Mouse (Mus musculus): ENCODE data around the gene Rexo1. TPM values are rescaled to one million over a fixed set of nuclear protein-coding genes. Genes with fewer than 3 reads are reported as not detected.
"Not testable (repeated sequence)": the region's sequence is repeated elsewhere in the genome, so short reads cannot be mapped to it uniquely, and the experiment has no call there.

Gene Rexo1
- 20.6 and 22.1 TPM in 2 replicates for polyA plus RNA-seq (2015; fragmentation: Nextera tagmentation; extraction: Ambion mirVana)

GRCm38 (mm10) chr10:80561116-80561944, at the start of gene Rexo1:
Gene Rexo1 (minus strand): TSS chr10:80561560.
- Histone ChIP-seq H3K36me3 (ENCODE audit: control insufficient read depth, insufficient read depth, low read length) (no peaks in the 10 kb centered on the region), H3K9me3 (ENCODE audit: control insufficient read depth, low read length) (no peaks in the 10 kb centered on the region), H3K4me2 (ENCODE audit: low read depth, low read length) (peak within 1 kb of the TSS; percentile 97), H3K27me3 (ENCODE audit: control insufficient read depth, insufficient read depth, low read depth, low read length) (no peaks in the 10 kb centered on the region), H3K9ac (ENCODE audit: low read length) (peak within 1 kb of the TSS; percentile 98), H3K27ac (ENCODE audit: low read length) (peak within 1 kb of the TSS; percentile 95), H3K4me3 (ENCODE audit: low read length) (peak within 1 kb of the TSS; percentile 98), H3K4me1 (replicated peaks; ENCODE audit: control insufficient read depth, insufficient read depth, low read length) (peaks cover 30% of the 10 kb centered on the region)
- peak; percentile 91 for ATAC-seq (ENCODE audit: low read depth)
- WGBS, result under 1% methylated on average over 72 of the region's 72 CpGs

GRCm38 (mm10) chr10:80611024-80611423, 49.7 kb upstream of the Rexo1 start:
- Histone ChIP-seq H3K4me2 (ENCODE audit: low read depth, low read length) (no peak overlapping the region), H3K4me3 (ENCODE audit: low read length) (no peak overlapping the region), H3K9ac (ENCODE audit: low read length) (no peak overlapping the region), H3K4me1 (replicated peaks; ENCODE audit: control insufficient read depth, insufficient read depth, low read length) (no peaks in the 10 kb centered on the region), H3K27me3 (ENCODE audit: control insufficient read depth, insufficient read depth, low read depth, low read length) (no peaks in the 10 kb centered on the region), H3K9me3 (ENCODE audit: control insufficient read depth, low read length) (no peaks in the 10 kb centered on the region), H3K36me3 (ENCODE audit: control insufficient read depth, insufficient read depth, low read length) (peaks cover 43% of the 10 kb centered on the region), H3K27ac (ENCODE audit: low read length) (no peak overlapping the region)
- 48% methylated on average over 4 of the region's 4 CpGs for WGBS
- peak; percentile 55 for ATAC-seq (ENCODE audit: low read depth)

GRCm38 (mm10) chr10:80610116-80610785, 48.9 kb upstream of the Rexo1 start:
- H3K4me1 ChIP-seq (replicated peaks; ENCODE audit: control insufficient read depth, insufficient read depth, low read length), result no peaks in the 10 kb centered on the region
- H3K36me3 ChIP-seq (ENCODE audit: control insufficient read depth, insufficient read depth, low read length), result peaks cover 40% of the 10 kb centered on the region
- no peak overlapping the region for H3K4me2 ChIP-seq (ENCODE audit: low read depth, low read length)
- H3K4me3 ChIP-seq (ENCODE audit: low read length), result no peak overlapping the region
- H3K27ac ChIP-seq (ENCODE audit: low read length), result no peak overlapping the region
- H3K9ac ChIP-seq (ENCODE audit: low read length), result no peak overlapping the region
- no peak for ATAC-seq (ENCODE audit: low read depth)
- WGBS, result 89% methylated on average over 9 of the region's 9 CpGs
- H3K9me3 ChIP-seq (ENCODE audit: control insufficient read depth, low read length), result no peaks in the 10 kb centered on the region
- H3K27me3 ChIP-seq (ENCODE audit: control insufficient read depth, insufficient read depth, low read depth, low read length), result no peaks in the 10 kb centered on the region

GRCm38 (mm10) chr10:80609269-80609924, 48.0 kb upstream of the Rexo1 start:
- Histone ChIP-seq H3K9me3 (ENCODE audit: control insufficient read depth, low read length) (no peaks in the 10 kb centered on the region), H3K9ac (ENCODE audit: low read length) (no peak overlapping the region), H3K27ac (ENCODE audit: low read length) (no peak overlapping the region), H3K4me3 (ENCODE audit: low read length) (no peak overlapping the region), H3K4me2 (ENCODE audit: low read depth, low read length) (no peak overlapping the region), H3K27me3 (ENCODE audit: control insufficient read depth, insufficient read depth, low read depth, low read length) (no peaks in the 10 kb centered on the region), H3K36me3 (ENCODE audit: control insufficient read depth, insufficient read depth, low read length) (peaks cover 33% of the 10 kb centered on the region), H3K4me1 (replicated peaks; ENCODE audit: control insufficient read depth, insufficient read depth, low read length) (no peaks in the 10 kb centered on the region)
- WGBS, result 85% methylated on average over 10 of the region's 10 CpGs
- ATAC-seq (ENCODE audit: low read depth), result no peak

- Histone ChIP-seq H3K4me1 (replicated peaks; ENCODE audit: control insufficient read depth, insufficient read depth, low read length) (peaks cover 9% of the 10 kb centered on the region), H3K36me3 (ENCODE audit: control insufficient read depth, insufficient read depth, low read length) (peaks cover 27% of the 10 kb centered on the region), H3K9ac (ENCODE audit: low read length) (no peak overlapping the region), H3K4me3 (ENCODE audit: low read length) (no peak overlapping the region), H3K27me3 (ENCODE audit: control insufficient read depth, insufficient read depth, low read depth, low read length) (no peaks in the 10 kb centered on the region), H3K27ac (ENCODE audit: low read length) (no peak overlapping the region), H3K9me3 (ENCODE audit: control insufficient read depth, low read length) (no peaks in the 10 kb centered on the region), H3K4me2 (ENCODE audit: low read depth, low read length) (no peak overlapping the region)
- no peak for ATAC-seq (ENCODE audit: low read depth)
- 79% methylated on average over 3 of the region's 3 CpGs for WGBS
These were observed 47.1 kb upstream of the Rexo1 start for GRCm38 (mm10) chr10:80608435-80608834.

DNA sequence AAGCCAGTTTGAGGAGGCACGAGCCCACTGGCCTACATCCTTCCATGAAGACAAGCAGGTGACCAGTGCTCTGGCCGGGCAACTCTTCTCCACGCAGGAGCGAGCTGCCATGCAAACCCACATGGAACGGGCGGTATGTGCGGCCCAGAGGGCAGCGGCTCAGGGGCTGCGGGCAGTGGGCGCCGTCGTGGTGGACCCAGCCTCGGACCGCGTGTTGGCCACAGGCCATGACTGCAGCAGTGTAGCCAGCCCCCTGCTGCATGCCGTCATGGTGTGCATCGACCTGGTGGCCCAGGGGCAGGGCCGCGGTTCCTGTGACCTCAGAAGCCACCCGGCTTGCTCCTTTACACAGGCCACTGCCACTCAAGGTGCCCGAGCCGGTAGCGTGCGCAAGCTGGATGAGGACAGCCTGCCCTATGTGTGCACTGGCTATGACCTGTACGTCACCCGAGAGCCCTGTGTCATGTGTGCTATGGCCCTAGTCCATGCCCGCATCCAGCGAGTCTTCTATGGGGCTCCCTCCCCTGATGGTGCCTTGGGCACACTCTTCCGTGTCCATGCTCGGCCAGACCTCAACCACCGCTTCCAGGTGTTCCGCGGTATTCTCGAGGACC, 45.5 kb upstream of the Rexo1 start:
- ATAC-seq (ENCODE audit: low read depth), result no peak
- peaks cover 15% of the 10 kb centered on the region for H3K4me1 ChIP-seq (replicated peaks; ENCODE audit: control insufficient read depth, insufficient read depth, low read length)
- no peaks in the 10 kb centered on the region for H3K9me3 ChIP-seq (ENCODE audit: control insufficient read depth, low read length)
- H3K36me3 ChIP-seq (ENCODE audit: control insufficient read depth, insufficient read depth, low read length), result peaks cover 24% of the 10 kb centered on the region
- H3K9ac ChIP-seq (ENCODE audit: low read length), result no peak overlapping the region
- 92% methylated on average over 34 of the region's 34 CpGs for WGBS
- no peak overlapping the region for H3K4me2 ChIP-seq (ENCODE audit: low read depth, low read length)
- H3K27ac ChIP-seq (ENCODE audit: low read length), result no peak overlapping the region
- no peak overlapping the region for H3K4me3 ChIP-seq (ENCODE audit: low read length)
- no peaks in the 10 kb centered on the region for H3K27me3 ChIP-seq (ENCODE audit: control insufficient read depth, insufficient read depth, low read depth, low read length)

DNA sequence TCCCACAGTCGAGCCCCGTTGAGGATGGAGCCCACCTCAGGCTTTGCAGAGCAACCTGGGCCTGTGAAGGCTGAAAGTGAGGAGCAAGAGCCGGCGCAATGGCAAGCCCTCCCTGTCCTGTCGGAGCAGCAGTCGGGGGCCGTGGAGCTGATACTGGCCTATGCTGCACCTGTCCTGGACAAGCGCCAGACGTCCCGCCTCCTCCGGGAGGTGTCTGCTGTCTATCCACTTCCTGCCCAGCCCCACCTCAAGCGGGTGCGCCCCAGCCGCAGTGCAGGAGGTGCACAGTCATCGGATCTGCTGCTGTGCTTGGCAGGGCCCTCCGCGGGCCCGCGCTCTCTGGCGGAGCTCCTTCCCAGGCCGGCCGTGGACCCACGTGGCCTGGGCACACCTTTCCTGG, 44.9 kb upstream of the Rexo1 start:
- no peak for ATAC-seq (ENCODE audit: low read depth)
- peaks cover 24% of the 10 kb centered on the region for H3K36me3 ChIP-seq (ENCODE audit: control insufficient read depth, insufficient read depth, low read length)

DNA sequence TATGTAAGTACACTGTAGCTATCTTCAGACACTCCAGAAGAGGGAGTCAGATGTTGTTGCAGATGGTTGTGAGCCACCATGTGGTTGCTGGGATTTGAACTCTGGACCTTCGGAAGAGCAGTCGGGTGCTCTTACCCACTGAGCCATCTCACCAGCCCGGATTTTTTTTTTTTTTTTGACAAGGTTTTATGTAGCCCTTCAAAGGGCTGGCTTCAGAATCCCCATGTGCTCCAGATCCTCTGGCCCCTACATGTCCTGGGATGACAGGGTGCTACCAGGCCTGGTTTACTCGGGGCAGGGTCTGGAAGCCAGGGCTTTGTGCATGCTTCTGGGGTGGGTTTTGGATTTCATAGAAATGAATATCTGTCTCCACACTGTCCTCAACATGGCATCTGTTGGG, 44.4 kb upstream of the Rexo1 start, which contains the start of gene Gm49322:
Gene Gm49322 (plus strand): TSS at position 301 of the 400 bp plus-strand sequence.
- Histone ChIP-seq H3K36me3 (ENCODE audit: control insufficient read depth, insufficient read depth, low read length) (peaks cover 24% of the 10 kb centered on the region), H3K4me1 (replicated peaks; ENCODE audit: control insufficient read depth, insufficient read depth, low read length) (peaks cover 15% of the 10 kb centered on the region)
- not testable (repeated sequence) for H3K9me3 ChIP-seq (ENCODE audit: control insufficient read depth, low read length); H3K4me3 ChIP-seq (ENCODE audit: low read length); H3K27ac ChIP-seq (ENCODE audit: low read length); H3K27me3 ChIP-seq (ENCODE audit: control insufficient read depth, insufficient read depth, low read depth, low read length); ATAC-seq (ENCODE audit: low read depth); H3K9ac ChIP-seq (ENCODE audit: low read length); H3K4me2 ChIP-seq (ENCODE audit: low read depth, low read length)
- 67% methylated on average over 3 of the region's 4 CpGs for WGBS

More for the DNA sequence above, 44.9 kb upstream of the Rexo1 start:
- no peak overlapping the region for H3K4me3 ChIP-seq (ENCODE audit: low read length)
- no peak overlapping the region for H3K4me2 ChIP-seq (ENCODE audit: low read depth, low read length)
- H3K27ac ChIP-seq (ENCODE audit: low read length), result no peak overlapping the region
- no peak overlapping the region for H3K9ac ChIP-seq (ENCODE audit: low read length)
- 82% methylated on average over 23 of the region's 23 CpGs for WGBS
- peaks cover 15% of the 10 kb centered on the region for H3K4me1 ChIP-seq (replicated peaks; ENCODE audit: control insufficient read depth, insufficient read depth, low read length)
- H3K9me3 ChIP-seq (ENCODE audit: control insufficient read depth, low read length), result no peaks in the 10 kb centered on the region
- no peaks in the 10 kb centered on the region for H3K27me3 ChIP-seq (ENCODE audit: control insufficient read depth, insufficient read depth, low read depth, low read length)

- no peak for ATAC-seq (ENCODE audit: low read depth)
- no peaks in the 10 kb centered on the region for H3K27me3 ChIP-seq (ENCODE audit: control insufficient read depth, insufficient read depth, low read depth, low read length)
- peaks cover 15% of the 10 kb centered on the region for H3K4me1 ChIP-seq (replicated peaks; ENCODE audit: control insufficient read depth, insufficient read depth, low read length)
- 87% methylated on average over 2 of the region's 2 CpGs for WGBS
- H3K27ac ChIP-seq (ENCODE audit: low read length), result no peak overlapping the region
- no peak overlapping the region for H3K4me2 ChIP-seq (ENCODE audit: low read depth, low read length)
- H3K36me3 ChIP-seq (ENCODE audit: control insufficient read depth, insufficient read depth, low read length), result peaks cover 24% of the 10 kb centered on the region
- H3K9me3 ChIP-seq (ENCODE audit: control insufficient read depth, low read length), result no peaks in the 10 kb centered on the region
- H3K9ac ChIP-seq (ENCODE audit: low read length), result no peak overlapping the region
- no peak overlapping the region for H3K4me3 ChIP-seq (ENCODE audit: low read length)
These were observed 43.6 kb upstream of the Rexo1 start for GRCm38 (mm10) chr10:80604988-80605387.

Data from lung, embryonic 16.5 days (tissue).